In genomic region chr6:25471721-25472120, GRCm38 (mm10) we compare ENCODE assay signal across 13 mouse cellular contexts.
"Had no signal": no experiment of that assay in that cellular context is flagged by ENCODE, and none has a peak within 500 bp of the region (broad histone marks: within the 10 kb centered on the region; RNA-seq: fewer than 3 reads in every experiment).

No protein-coding gene starts in this region.

- H3K4me1 ChIP-seq: limb, embryonic 15.5 days; liver, embryonic 12.5 days; lung, embryonic 15.5 days; megakaryocyte, embryonic 14.5 days; midbrain, embryonic 15.5 days; neural tube, embryonic 12.5 days had no signal

- H3K9ac ChIP-seq: limb, embryonic 15.5 days; liver, embryonic 12.5 days; lung, embryonic 15.5 days; midbrain, embryonic 15.5 days; neural tube, embryonic 12.5 days had no signal

- H3K36me3 ChIP-seq: limb, embryonic 15.5 days; liver, embryonic 12.5 days; lung, embryonic 15.5 days; midbrain, embryonic 15.5 days; neural tube, embryonic 12.5 days had no signal

- H3K9me3 ChIP-seq: limb, embryonic 15.5 days; liver, embryonic 12.5 days; lung, embryonic 15.5 days; megakaryocyte, embryonic 14.5 days; midbrain, embryonic 15.5 days; neural tube, embryonic 12.5 days had no signal

- ATAC-seq: liver, embryonic 12.5 days; midbrain, embryonic 15.5 days had no signal

- DNase-seq: kidney, postnatal 25 days; lung, postnatal 14 days; thymus, postnatal 4 days had no signal

- H3K27ac ChIP-seq: left cerebral cortex, adult 2 months; limb, embryonic 15.5 days; liver, embryonic 12.5 days; lung, embryonic 15.5 days; macrophage; midbrain, embryonic 15.5 days; neural tube, embryonic 12.5 days; stomach, postnatal 0 days had no signal

- H3K4me3 ChIP-seq: left cerebral cortex, adult 2 months; limb, embryonic 15.5 days; liver, embryonic 12.5 days; lung, embryonic 15.5 days; megakaryocyte, embryonic 14.5 days; midbrain, embryonic 15.5 days; neural tube, embryonic 12.5 days had no signal

- H3K4me2 ChIP-seq: limb, embryonic 15.5 days; liver, embryonic 12.5 days; lung, embryonic 15.5 days; midbrain, embryonic 11.5 days; midbrain, embryonic 15.5 days; neural tube, embryonic 12.5 days had no signal

- H3K27me3 ChIP-seq: limb, embryonic 15.5 days; liver, embryonic 12.5 days; lung, embryonic 15.5 days; megakaryocyte, embryonic 14.5 days; midbrain, embryonic 15.5 days; neural tube, embryonic 12.5 days had no signal
